Mouse (Mus musculus): ENCODE data around the gene Pou6f2.

GRCm38 (mm10) chr13:18323407-18323806 lies 74.1 kb downstream of the Pou6f2 start:
- no peak for TF ChIP-seq CTCF (IDR thresholded peaks at IDR 0.05; ENCODE audit: borderline replicate concordance, extremely low read depth, insufficient read depth, insufficient read length)
- TF ChIP-seq POLR2A (IDR thresholded peaks at IDR 0.05; ENCODE audit: borderline replicate concordance, extremely low read depth, insufficient read depth, insufficient read length, poor library complexity, severe bottlenecking) = no peak

All from brain, embryonic 14.5 days (tissue).